Mouse (Mus musculus): Measurements from ENCODE around the gene Coa5. TPM values are rescaled to one million over a fixed set of nuclear protein-coding genes. Genes with fewer than 3 reads are reported as not detected.

Coa5 gene
- polyA plus RNA-seq, 2 experiments = 22.7 to 29.5 TPM

DNA sequence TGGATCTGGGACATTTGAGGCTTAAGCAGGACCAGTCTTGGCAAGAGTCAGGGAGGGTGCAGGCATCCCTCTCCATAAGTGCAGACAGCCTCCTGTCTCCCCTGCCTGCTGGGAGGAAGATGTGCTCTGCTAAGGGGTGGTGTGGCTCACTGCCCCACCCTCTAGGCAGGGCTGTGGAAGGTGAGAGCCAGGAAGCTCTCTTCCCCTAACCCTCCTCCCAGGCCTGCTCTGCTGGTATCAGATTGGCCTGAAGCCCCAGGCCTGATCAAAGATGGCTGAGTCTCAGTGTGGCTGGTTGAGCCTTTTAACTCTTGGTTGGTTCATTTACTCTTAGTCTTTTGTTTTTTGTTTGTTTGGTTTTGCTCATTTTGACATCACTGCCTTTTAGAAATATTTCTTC lies 20.3 kb downstream of the Coa5 start:
- no peaks in the 10 kb centered on the region for H3K9me3 ChIP-seq (ENCODE audit: control insufficient read depth, low read length)
- H3K27ac ChIP-seq = no peak overlapping the region
- H3K4me2 ChIP-seq (ENCODE audit: low read depth) = no peak overlapping the region
- no peak for ATAC-seq (ENCODE audit: insufficient read depth)
- H3K4me3 ChIP-seq (ENCODE audit: insufficient read depth in 1 of 2, low read depth in 2 of 2, low read length in 2 of 2) = no peak overlapping the region
- no peak for TF ChIP-seq CTCF (IDR thresholded peaks at IDR 0.05; ENCODE audit: low read depth)
- no peak for TF ChIP-seq EP300 (IDR thresholded peaks at IDR 0.05; ENCODE audit: low read depth)
- no peaks in the 10 kb centered on the region for H3K36me3 ChIP-seq (replicated peaks; ENCODE audit: control insufficient read depth, insufficient read depth, low read depth)
- no peaks in the 10 kb centered on the region for H3K27me3 ChIP-seq (ENCODE audit: control insufficient read depth, insufficient read depth, low read length)
- no peak for DNase-seq (ENCODE audit: low read depth in 3 of 3, low spot score in 3 of 3)
- H3K9ac ChIP-seq (replicated peaks) = no peak overlapping the region
- no peaks in the 10 kb centered on the region for H3K4me1 ChIP-seq (replicated peaks; ENCODE audit: control insufficient read depth in 2 of 2, insufficient read depth in 2 of 2, low read length in 1 of 2)

- 46% methylated on average over 3 of the region's 3 CpGs for WGBS (ENCODE audit: insufficient replicate concordance)
- H3K27ac ChIP-seq = no peak overlapping the region
- no peaks in the 10 kb centered on the region for H3K36me3 ChIP-seq (replicated peaks; ENCODE audit: control insufficient read depth, insufficient read depth, low read depth)
- no peak overlapping the region for H3K9ac ChIP-seq (replicated peaks)
- no peak for TF ChIP-seq EP300 (IDR thresholded peaks at IDR 0.05; ENCODE audit: low read depth)
- no peak for TF ChIP-seq CTCF (IDR thresholded peaks at IDR 0.05; ENCODE audit: low read depth)
- H3K4me1 ChIP-seq (replicated peaks; ENCODE audit: control insufficient read depth in 2 of 2, insufficient read depth in 2 of 2, low read length in 1 of 2) = no peaks in the 10 kb centered on the region
- DNase-seq (ENCODE audit: low read depth in 3 of 3, low spot score in 3 of 3) (no peak), ATAC-seq (ENCODE audit: insufficient read depth) (no peak)
- H3K9me3 ChIP-seq (ENCODE audit: control insufficient read depth, low read length) = no peaks in the 10 kb centered on the region
- H3K4me2 ChIP-seq (ENCODE audit: low read depth) = no peak overlapping the region
- H3K4me3 ChIP-seq (ENCODE audit: insufficient read depth in 1 of 2, low read depth in 2 of 2, low read length in 2 of 2) = no peak overlapping the region
- no peaks in the 10 kb centered on the region for H3K27me3 ChIP-seq (ENCODE audit: control insufficient read depth, insufficient read depth, low read length)
Measured at GRCm38 (mm10) chr1:37408678-37409077, 21.2 kb downstream of the Coa5 start.

- no peak overlapping the region for H3K9ac ChIP-seq (replicated peaks)
- H3K27me3 ChIP-seq (ENCODE audit: control insufficient read depth, insufficient read depth, low read length) = no peaks in the 10 kb centered on the region
- no peaks in the 10 kb centered on the region for H3K4me1 ChIP-seq (replicated peaks; ENCODE audit: control insufficient read depth in 2 of 2, insufficient read depth in 2 of 2, low read length in 1 of 2)
- no peak overlapping the region for H3K4me2 ChIP-seq (ENCODE audit: low read depth)
- H3K27ac ChIP-seq = no peak overlapping the region
- no peak overlapping the region for H3K4me3 ChIP-seq (ENCODE audit: insufficient read depth in 1 of 2, low read depth in 2 of 2, low read length in 2 of 2)
- DNase-seq (ENCODE audit: low read depth in 3 of 3, low spot score in 3 of 3) = no peak
- 69% methylated on average over 8 of the region's 8 CpGs for WGBS (ENCODE audit: insufficient replicate concordance)
- no peak for TF ChIP-seq CTCF (IDR thresholded peaks at IDR 0.05; ENCODE audit: low read depth)
- no peak for TF ChIP-seq EP300 (IDR thresholded peaks at IDR 0.05; ENCODE audit: low read depth)
- ATAC-seq (ENCODE audit: insufficient read depth) = no peak
- H3K9me3 ChIP-seq (ENCODE audit: control insufficient read depth, low read length) = no peaks in the 10 kb centered on the region
- H3K36me3 ChIP-seq (replicated peaks; ENCODE audit: control insufficient read depth, insufficient read depth, low read depth) = no peaks in the 10 kb centered on the region
Measured at GRCm38 (mm10) chr1:37408059-37408458, 21.8 kb downstream of the Coa5 start.

GRCm38 (mm10) chr1:37407228-37407627 lies 22.7 kb downstream of the Coa5 start:
- Histone ChIP-seq H3K9ac (replicated peaks) (no peak overlapping the region), H3K4me3 (ENCODE audit: insufficient read depth in 1 of 2, low read depth in 2 of 2, low read length in 2 of 2) (no peak overlapping the region), H3K4me2 (ENCODE audit: low read depth) (no peak overlapping the region), H3K36me3 (replicated peaks; ENCODE audit: control insufficient read depth, insufficient read depth, low read depth) (no peaks in the 10 kb centered on the region), H3K4me1 (replicated peaks; ENCODE audit: control insufficient read depth in 2 of 2, insufficient read depth in 2 of 2, low read length in 1 of 2) (no peaks in the 10 kb centered on the region), H3K9me3 (ENCODE audit: control insufficient read depth, low read length) (no peaks in the 10 kb centered on the region), H3K27me3 (ENCODE audit: control insufficient read depth, insufficient read depth, low read length) (no peaks in the 10 kb centered on the region), H3K27ac (no peak overlapping the region)
- DNase-seq (ENCODE audit: low read depth in 3 of 3, low spot score in 3 of 3) (no peak), ATAC-seq (ENCODE audit: insufficient read depth) (no peak)
- no peak for TF ChIP-seq CTCF (IDR thresholded peaks at IDR 0.05; ENCODE audit: low read depth)
- TF ChIP-seq EP300 (IDR thresholded peaks at IDR 0.05; ENCODE audit: low read depth) = no peak
- WGBS (ENCODE audit: insufficient replicate concordance) = 61% methylated on average over 8 of the region's 8 CpGs

GRCm38 (mm10) chr1:37405137-37405536 lies 24.8 kb downstream of the Coa5 start:
- H3K27ac ChIP-seq = no peak overlapping the region
- WGBS (ENCODE audit: insufficient replicate concordance) = 50% methylated on average over 2 of the region's 2 CpGs
- H3K27me3 ChIP-seq (ENCODE audit: control insufficient read depth, insufficient read depth, low read length) = no peaks in the 10 kb centered on the region

More at GRCm38 (mm10) chr1:37405137-37405536, 24.8 kb downstream of the Coa5 start:
- DNase-seq (ENCODE audit: low read depth in 3 of 3, low spot score in 3 of 3) = no peak
- Histone ChIP-seq H3K4me1 (replicated peaks; ENCODE audit: control insufficient read depth in 2 of 2, insufficient read depth in 2 of 2, low read length in 1 of 2) (no peaks in the 10 kb centered on the region), H3K9me3 (ENCODE audit: control insufficient read depth, low read length) (no peaks in the 10 kb centered on the region), H3K4me2 (ENCODE audit: low read depth) (no peak overlapping the region), H3K4me3 (ENCODE audit: insufficient read depth in 1 of 2, low read depth in 2 of 2, low read length in 2 of 2) (no peak overlapping the region), H3K9ac (replicated peaks) (no peak overlapping the region), H3K36me3 (replicated peaks; ENCODE audit: control insufficient read depth, insufficient read depth, low read depth) (no peaks in the 10 kb centered on the region)
- no peak for ATAC-seq (ENCODE audit: insufficient read depth)
- TF ChIP-seq CTCF (IDR thresholded peaks at IDR 0.05; ENCODE audit: low read depth) (no peak), EP300 (IDR thresholded peaks at IDR 0.05; ENCODE audit: low read depth) (no peak)
